In the genomic region with DNA sequence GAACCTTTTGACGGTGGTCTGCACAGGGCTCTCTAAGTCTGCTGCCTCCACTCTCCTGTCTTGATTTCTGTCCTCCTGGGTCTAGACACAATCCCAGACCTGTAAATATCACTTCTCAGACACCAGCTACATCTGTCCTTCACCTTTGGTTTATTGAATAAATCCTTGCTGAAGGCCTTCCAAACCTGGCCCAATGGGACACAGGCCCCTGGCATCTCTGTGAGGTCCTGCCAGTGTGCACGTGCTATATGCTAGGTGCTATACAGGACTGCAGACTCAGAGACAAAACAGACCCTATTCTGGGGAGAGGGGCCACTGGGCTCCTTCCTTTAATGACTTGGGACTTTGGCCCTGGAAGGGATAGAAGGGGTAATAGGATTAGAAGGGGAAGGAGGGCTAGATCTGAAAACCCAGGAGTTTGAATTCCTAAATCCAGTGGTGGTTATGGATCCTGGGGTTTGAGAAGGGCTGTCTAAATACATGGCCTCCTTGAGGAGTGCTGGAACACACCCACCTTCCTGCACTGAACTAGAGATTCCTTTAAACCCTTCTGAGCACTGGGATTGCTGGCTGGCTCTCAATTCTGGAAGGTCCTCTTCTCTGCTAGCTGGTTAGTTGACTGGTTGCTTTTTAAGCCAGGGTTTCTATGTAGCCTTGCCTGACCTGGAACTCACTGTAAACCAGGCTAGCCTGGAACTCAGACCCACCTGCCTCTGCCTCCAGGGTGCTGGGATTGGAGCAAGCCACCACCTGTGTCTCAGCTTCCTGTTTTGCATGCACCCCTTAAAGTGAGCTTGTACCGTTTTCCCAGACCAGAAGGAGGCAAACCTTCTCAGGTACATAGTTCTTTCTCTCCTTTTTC, we compare ENCODE assay signal across 10 mouse cellular contexts. TPM values are rescaled to one million over a fixed set of nuclear protein-coding genes. Genes with fewer than 3 reads are reported as not detected.
DNase-seq lines count a peak whose midpoint lies in the region; ATAC-seq and TF ChIP-seq lines count a peak whose summit lies in the region.
"Had no signal": no experiment of that assay in that cellular context is flagged by ENCODE, and none has a peak within 500 bp of the region (broad histone marks: within the 10 kb centered on the region; RNA-seq: fewer than 3 reads in every experiment).

No protein-coding gene starts in this region.

- TF ChIP-seq EP300 in CH12.LX (IDR thresholded peaks at IDR 0.05; ENCODE audit: low read length) = no peak

- H3K4me2 ChIP-seq in hindbrain, embryonic 14.5 days (replicated peaks) = no peak overlapping the region
- H3K4me2 ChIP-seq in CH12.LX (ENCODE audit: insufficient read depth, low read depth, poor library complexity, severe bottlenecking) = no peak overlapping the region
- H3K4me2 ChIP-seq in forebrain, embryonic 15.5 days (replicated peaks) = no peak overlapping the region
- H3K4me2 ChIP-seq in midbrain, embryonic 14.5 days (ENCODE audit: low read length) = no peak overlapping the region

- H3K36me3 ChIP-seq in hindbrain, embryonic 10.5 days = peaks cover 54% of the 10 kb centered on the region
- peaks cover 55% of the 10 kb centered on the region for H3K36me3 ChIP-seq in hindbrain, embryonic 14.5 days (replicated peaks; ENCODE audit: control insufficient read depth, insufficient read depth)
- peaks cover 32 to 45% of the 10 kb centered on the region in 2 experiments for H3K36me3 ChIP-seq in CH12.LX (replicated peaks in 1 of 2; ENCODE audit: control insufficient read depth in 1 of 2, insufficient read depth in 1 of 2, low read length in 1 of 2)
- H3K36me3 ChIP-seq in forebrain, embryonic 15.5 days = peaks cover 44% of the 10 kb centered on the region
- peaks cover 51% of the 10 kb centered on the region for H3K36me3 ChIP-seq in midbrain, embryonic 14.5 days (ENCODE audit: control insufficient read depth, insufficient read depth, low read length)

- H3K27me3 ChIP-seq in hindbrain, embryonic 10.5 days (ENCODE audit: insufficient read depth, poor library complexity, severe bottlenecking) = no peaks in the 10 kb centered on the region
- H3K27me3 ChIP-seq in hindbrain, embryonic 14.5 days (ENCODE audit: control insufficient read depth, insufficient read depth, low read length) = no peaks in the 10 kb centered on the region
- H3K27me3 ChIP-seq in CH12.LX (replicated peaks) = no peaks in the 10 kb centered on the region
- H3K27me3 ChIP-seq in forebrain, embryonic 15.5 days = no peaks in the 10 kb centered on the region
- H3K27me3 ChIP-seq in midbrain, embryonic 14.5 days (ENCODE audit: control insufficient read depth, insufficient read depth, low read length) = no peaks in the 10 kb centered on the region
- H3K27me3 ChIP-seq: neural tube, embryonic 12.5 days had no signal

- no peak for ATAC-seq in hindbrain, embryonic 14.5 days (ENCODE audit: low FRiP score)
- no peak for ATAC-seq in forebrain, embryonic 15.5 days (replicated peaks)
- no peak for ATAC-seq in midbrain, embryonic 14.5 days (ENCODE audit: low FRiP score, low TSS enrichment)

- DNase-seq in hindbrain, embryonic 10.5 days (ENCODE audit: low spot score) = peak; percentile 7
- DNase-seq in hindbrain, embryonic 14.5 days (ENCODE audit: low spot score) = no peak
- DNase-seq in CH12.LX (ENCODE audit: extremely low read depth) = no peak
- DNase-seq in midbrain, embryonic 14.5 days = no peak
- no peak for DNase-seq in ovary, adult 18-20 months (ENCODE audit: low spot score)
- no peak for DNase-seq in heart, adult 9 months (ENCODE audit: low spot score in 2 of 2)
- DNase-seq in gastrocnemius, postnatal 10 days = no peak

- in situ Hi-C loops in CH12.LX (cut with MboI; ENCODE audit: low pct_ligation_motif_present, low pct_unique_long_range_greater_than_20kb, low sequenced_read_pairs) = no loop called here

- dilution Hi-C loops in CH12.LX (cut with MboI; ENCODE audit: extremely low pct_ligation_motif_present, extremely low pct_unique_long_range_greater_than_20kb, low sequenced_read_pairs) = no loop called here

- H3K4me1 ChIP-seq in hindbrain, embryonic 10.5 days (replicated peaks) = peaks cover 52% of the 10 kb centered on the region
- peaks cover 23% of the 10 kb centered on the region for H3K4me1 ChIP-seq in hindbrain, embryonic 14.5 days (replicated peaks; ENCODE audit: control insufficient read depth, insufficient read depth, low read length)
- H3K4me1 ChIP-seq in CH12.LX (ENCODE audit: control insufficient read depth in 1 of 2, insufficient read depth in 2 of 2) = peaks cover 26 to 59% of the 10 kb centered on the region in 2 experiments
- H3K4me1 ChIP-seq in forebrain, embryonic 15.5 days = peaks cover 13% of the 10 kb centered on the region
- H3K4me1 ChIP-seq in midbrain, embryonic 14.5 days (ENCODE audit: control insufficient read depth, insufficient read depth, low read length) = peaks cover 14% of the 10 kb centered on the region

- TF ChIP-seq POLR2A in CH12.LX (IDR thresholded peaks at IDR 0.05; ENCODE audit: low read depth, low read length) = no peak

- no peak for TF ChIP-seq RAD21 in CH12.LX (IDR thresholded peaks at IDR 0.05; ENCODE audit: low read depth, low read length)

- no peak overlapping the region for H3K4me3 ChIP-seq in hindbrain, embryonic 10.5 days
- no peak overlapping the region for H3K4me3 ChIP-seq in hindbrain, embryonic 14.5 days (replicated peaks; ENCODE audit: low read length)
- no peak overlapping the region for H3K4me3 ChIP-seq in CH12.LX (replicated peaks in 1 of 3; ENCODE audit: low read depth in 2 of 3, low read length in 2 of 3, poor library complexity in 1 of 3)
- H3K4me3 ChIP-seq in forebrain, embryonic 15.5 days = no peak overlapping the region
- no peak overlapping the region for H3K4me3 ChIP-seq in midbrain, embryonic 14.5 days (replicated peaks; ENCODE audit: low read depth, low read length)
- H3K4me3 ChIP-seq: neural tube, embryonic 12.5 days had no signal

- no peak for TF ChIP-seq CTCF in CH12.LX (conservative IDR thresholded peaks at IDR 0.05 in 1 of 2, IDR thresholded peaks at IDR 0.05 in 1 of 2; ENCODE audit: low read depth in 2 of 2, low read length in 2 of 2)

- no peak overlapping the region for H3K9ac ChIP-seq in hindbrain, embryonic 14.5 days
- no peak overlapping the region for H3K9ac ChIP-seq in CH12.LX (ENCODE audit: insufficient read depth, low read depth)
- no peak overlapping the region for H3K9ac ChIP-seq in forebrain, embryonic 15.5 days (replicated peaks)
- H3K9ac ChIP-seq in midbrain, embryonic 14.5 days (replicated peaks; ENCODE audit: low read length) = no peak overlapping the region

- H3K9me3 ChIP-seq in hindbrain, embryonic 10.5 days = no peaks in the 10 kb centered on the region
- H3K9me3 ChIP-seq in hindbrain, embryonic 14.5 days (ENCODE audit: control insufficient read depth, low read length) = no peaks in the 10 kb centered on the region
- no peaks in the 10 kb centered on the region for H3K9me3 ChIP-seq in CH12.LX (replicated peaks; ENCODE audit: low read length)
- H3K9me3 ChIP-seq in forebrain, embryonic 15.5 days = no peaks in the 10 kb centered on the region
- H3K9me3 ChIP-seq in midbrain, embryonic 14.5 days (ENCODE audit: control insufficient read depth, low read length) = no peaks in the 10 kb centered on the region
- H3K9me3 ChIP-seq: G1E; neural tube, embryonic 12.5 days had no signal

- peaks cover 3% of the 10 kb centered on the region for H3K79me2 ChIP-seq in CH12.LX (replicated peaks; ENCODE audit: control insufficient read depth, extremely low read depth, insufficient read depth, poor library complexity, severe bottlenecking)

- 61% methylated on average over 3 of the region's 3 CpGs for WGBS in hindbrain, embryonic 10.5 days
- 69% methylated on average over 3 of the region's 3 CpGs for WGBS in hindbrain, embryonic 14.5 days
- WGBS in forebrain, embryonic 15.5 days = 54% methylated on average over 3 of the region's 3 CpGs
- WGBS in midbrain, embryonic 14.5 days = 49% methylated on average over 3 of the region's 3 CpGs

- H3K27ac ChIP-seq in hindbrain, embryonic 10.5 days = peak overlapping the region; percentile 85; the same call in 1 of the 2 replicates
- no peak overlapping the region for H3K27ac ChIP-seq in hindbrain, embryonic 14.5 days
- H3K27ac ChIP-seq in CH12.LX (ENCODE audit: insufficient read depth, low read depth) = peak overlapping the region; percentile 14
- H3K27ac ChIP-seq in forebrain, embryonic 15.5 days (replicated peaks) = peak overlapping the region; percentile 28
- 0 out of 2 replicates have a peak overlapping the region, but pooled peaks have one; percentile 20 for H3K27ac ChIP-seq in midbrain, embryonic 14.5 days (replicated peaks; ENCODE audit: low read depth, low read length)

RNA-seq across cellular contexts. Expression of gene Trim8, which starts 15.4 kb away (rescaled TPM):
- 26.5 and 30.0 TPM in 2 replicates for polyA plus RNA-seq in hindbrain, embryonic 10.5 days (2016; fragmentation: Nextera tagmentation; extraction: Ambion mirVana)
- 37.5 and 39.4 TPM in 2 replicates for polyA plus RNA-seq in hindbrain, embryonic 14.5 days (2014; fragmentation: Nextera tagmentation; extraction: Ambion mirVana)
- 11.0 and 12.0 TPM in 2 replicates for total RNA-seq in CH12.LX (2012; rRNA removed)
- 3.7 and 4.4 TPM in 2 replicates for total RNA-seq in CH12.LX (2014; rRNA removed)
- 23.3 and 24.9 TPM in 2 replicates for polyA plus RNA-seq in CH12.LX (2012; ENCODE audit: insufficient read length, low read depth)
- 28.0 and 29.4 TPM in 2 replicates for polyA plus RNA-seq in forebrain, embryonic 15.5 days (2015; fragmentation: Nextera tagmentation; extraction: Ambion mirVana)
- 36.5 and 38.5 TPM in 2 replicates for polyA plus RNA-seq in midbrain, embryonic 14.5 days (2014; fragmentation: Nextera tagmentation; extraction: Ambion mirVana)
- 10 to 100 TPM; 26.1 to 29.7 TPM for total RNA-seq in gastrocnemius, postnatal 10 days (2021)

RNA-seq across cellular contexts. Expression of gene Arl3, which starts 56.1 kb away (rescaled TPM):
- polyA plus RNA-seq in hindbrain, embryonic 10.5 days (2016; fragmentation: Nextera tagmentation; extraction: Ambion mirVana) = 203 and 209 TPM in 2 replicates
- polyA plus RNA-seq in hindbrain, embryonic 14.5 days (2014; fragmentation: Nextera tagmentation; extraction: Ambion mirVana) = 130 and 141 TPM in 2 replicates
- total RNA-seq in CH12.LX (2012; rRNA removed) (38.4 and 46.5 TPM in 2 replicates), CH12.LX (2014; rRNA removed) (23.7 and 24.1 TPM in 2 replicates)
- 40.4 and 45.3 TPM in 2 replicates for polyA plus RNA-seq in CH12.LX (2012; ENCODE audit: insufficient read length, low read depth)
- 238 and 241 TPM in 2 replicates for polyA plus RNA-seq in forebrain, embryonic 15.5 days (2015; fragmentation: Nextera tagmentation; extraction: Ambion mirVana)
- 134 and 200 TPM in 2 replicates for polyA plus RNA-seq in midbrain, embryonic 14.5 days (2014; fragmentation: Nextera tagmentation; extraction: Ambion mirVana)
- total RNA-seq in gastrocnemius, postnatal 10 days (2021) = 10 to 100 TPM; 48.9 to 50.5 TPM

RNA-seq across cellular contexts. Expression of gene Sfxn2, which starts 56.3 kb away (rescaled TPM):
- 12.9 and 17.9 TPM in 2 replicates for polyA plus RNA-seq in hindbrain, embryonic 10.5 days (2016; fragmentation: Nextera tagmentation; extraction: Ambion mirVana)
- 7.2 and 8.4 TPM in 2 replicates for polyA plus RNA-seq in hindbrain, embryonic 14.5 days (2014; fragmentation: Nextera tagmentation; extraction: Ambion mirVana)
- 8.5 and 9.4 TPM in 2 replicates for total RNA-seq in CH12.LX (2012; rRNA removed)
- total RNA-seq in CH12.LX (2014; rRNA removed) = 5.9 and 6.8 TPM in 2 replicates
- polyA plus RNA-seq in CH12.LX (2012; ENCODE audit: insufficient read length, low read depth) = 11.1 and 11.8 TPM in 2 replicates
- 12.6 and 13.7 TPM in 2 replicates for polyA plus RNA-seq in forebrain, embryonic 15.5 days (2015; fragmentation: Nextera tagmentation; extraction: Ambion mirVana)
- polyA plus RNA-seq in midbrain, embryonic 14.5 days (2014; fragmentation: Nextera tagmentation; extraction: Ambion mirVana) = 7.3 and 10.2 TPM in 2 replicates
- total RNA-seq in gastrocnemius, postnatal 10 days (2021) = 1 to 10 TPM; 5.5 to 7.3 TPM
